Mouse (Mus musculus) cerebellum, adult 11-12 months (tissue): ENCODE results near the gene Dnajb14.
"Not testable (repeated sequence)": the region's sequence is repeated elsewhere in the genome, so short reads cannot be mapped to it uniquely, and the experiment has no call there.

Experiments used
- DNase-seq: peaks from one replicate; pipeline ENCODE4 v3.0.0; 2022

The Dnajb14 gene

DNA sequence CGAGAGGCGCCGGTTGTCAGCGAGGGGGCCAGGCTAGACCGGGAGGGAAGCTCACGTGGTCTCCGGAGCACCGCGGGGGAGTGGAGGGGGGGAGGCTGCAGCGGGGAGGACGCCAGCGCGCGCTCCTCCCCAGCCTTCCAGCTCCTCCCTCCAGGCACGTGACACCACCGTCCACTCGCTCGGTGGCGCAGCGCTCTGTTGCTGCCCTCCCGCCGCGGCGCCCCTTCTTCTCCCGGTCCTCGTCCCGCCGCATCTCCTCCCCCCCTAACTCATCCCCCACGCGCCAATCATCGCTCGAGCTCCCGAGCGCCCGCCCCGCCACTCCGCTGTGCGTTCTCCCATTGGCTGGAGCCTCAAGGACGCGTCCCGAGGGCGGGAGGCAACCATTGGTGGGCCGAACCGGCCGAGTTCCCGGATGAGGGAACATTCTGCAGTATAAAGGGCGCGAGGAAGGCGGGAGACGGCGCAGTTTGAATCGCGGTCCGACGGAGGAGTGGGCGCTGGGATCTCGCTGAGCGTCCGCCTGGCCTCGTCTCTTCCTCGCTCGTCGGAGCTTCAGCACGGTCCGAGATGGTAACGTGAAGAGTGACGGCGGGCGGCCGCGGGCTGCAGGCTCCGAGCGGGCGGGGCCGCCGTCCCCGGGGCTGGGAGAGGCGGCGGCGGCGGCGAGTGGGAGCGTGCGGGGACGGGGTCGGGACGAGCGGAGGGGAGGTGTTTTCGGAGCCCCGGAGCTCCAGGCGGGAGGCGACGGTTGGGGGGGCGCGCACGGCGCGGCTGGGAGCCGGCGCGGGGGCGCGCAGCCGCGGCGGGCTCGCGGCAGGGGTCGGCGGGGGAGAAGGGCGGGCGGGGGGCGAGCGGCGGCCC is 3.1 kb upstream of the Dnajb14 start, which contains the start of gene H2afz:
TSS of gene H2afz (plus strand) at position 364 of the 864 bp plus-strand sequence.
- peak; percentile 99 for DNase-seq

GRCm38 (mm10) chr3:137864988-137865982 is 2.2 kb upstream of the Dnajb14 start:
- peak; percentile 88 for DNase-seq

DNA sequence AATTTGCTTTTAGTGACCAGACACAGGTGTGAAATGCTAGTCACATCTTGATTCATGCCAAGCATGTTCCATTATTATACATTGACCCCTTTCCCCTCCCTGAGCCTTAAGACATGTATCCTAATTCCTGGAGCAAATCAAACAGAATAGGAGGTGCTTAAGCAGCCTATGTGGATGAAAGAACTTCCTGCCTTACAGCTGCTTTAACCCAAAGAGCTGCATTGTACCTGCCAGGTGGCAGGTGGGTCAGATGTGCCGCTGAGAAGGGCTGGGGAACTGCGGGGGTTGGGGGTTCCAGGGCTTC is 390 bp upstream of the Dnajb14 start:
- no peak for DNase-seq

GRCm38 (mm10) chr3:137868094-137868913 is 829 bp downstream of the Dnajb14 start:
- DNase-seq: no peak

- no peak for DNase-seq
These were observed 1.9 kb downstream of the Dnajb14 start for GRCm38 (mm10) chr3:137869395-137869794.

GRCm38 (mm10) chr3:137879313-137879712 is 11.8 kb downstream of the Dnajb14 start:
- DNase-seq: no peak

DNA sequence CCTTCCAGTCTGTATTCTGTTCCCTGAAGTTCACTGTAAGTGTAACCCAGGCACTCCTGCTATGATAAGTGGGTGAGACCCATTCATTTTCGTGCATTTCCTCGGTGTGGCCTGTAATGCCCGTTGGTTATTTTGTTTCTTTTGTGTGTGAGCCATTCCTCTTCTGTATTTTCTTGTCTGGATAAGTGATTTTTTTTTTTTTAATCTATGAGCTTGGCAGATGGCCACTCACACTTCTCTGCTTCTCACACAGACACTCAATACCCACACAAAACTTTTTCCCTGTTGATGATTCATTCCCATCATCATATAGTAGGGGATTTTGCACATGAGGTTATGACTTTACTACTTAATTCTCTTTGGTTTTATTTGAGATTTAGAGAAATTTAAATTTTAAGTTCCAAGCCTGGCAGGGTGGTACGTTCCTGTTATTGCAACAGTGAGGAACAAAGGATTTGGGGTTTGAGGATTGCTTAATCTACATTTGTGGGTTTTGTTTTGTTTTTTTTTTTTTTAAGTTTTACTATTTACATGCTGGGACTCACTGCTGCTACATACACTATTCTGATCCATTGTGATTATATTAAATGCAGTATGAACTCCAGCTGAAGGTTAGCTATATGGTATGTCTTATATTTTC is 12.8 kb downstream of the Dnajb14 start:
- DNase-seq: no peak

- no peak for DNase-seq
These were observed 13.6 kb downstream of the Dnajb14 start for GRCm38 (mm10) chr3:137881093-137881492.

GRCm38 (mm10) chr3:137887961-137888360 is 20.5 kb downstream of the Dnajb14 start:
- no peak for DNase-seq

DNA sequence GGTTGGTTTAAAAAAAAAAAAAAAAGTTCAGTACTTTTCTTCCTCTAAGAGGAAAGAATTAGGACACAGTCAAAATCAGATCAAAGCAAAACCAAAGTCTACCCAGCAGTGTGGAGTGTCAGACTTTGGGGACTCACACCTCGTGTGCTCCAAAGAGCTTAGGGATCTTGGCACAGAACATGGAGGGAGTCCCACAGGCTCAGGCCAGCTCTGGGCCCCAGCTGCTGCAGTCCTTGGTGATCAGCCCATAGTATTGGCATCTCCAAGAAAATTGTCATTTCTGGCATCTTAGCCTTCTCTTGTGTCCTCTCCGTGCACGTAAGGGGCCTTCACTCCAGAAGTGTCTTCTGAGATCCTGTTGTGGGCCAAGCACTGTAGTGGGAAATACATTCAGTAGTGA is 23.6 kb downstream of the Dnajb14 start:
- DNase-seq: no peak

DNA sequence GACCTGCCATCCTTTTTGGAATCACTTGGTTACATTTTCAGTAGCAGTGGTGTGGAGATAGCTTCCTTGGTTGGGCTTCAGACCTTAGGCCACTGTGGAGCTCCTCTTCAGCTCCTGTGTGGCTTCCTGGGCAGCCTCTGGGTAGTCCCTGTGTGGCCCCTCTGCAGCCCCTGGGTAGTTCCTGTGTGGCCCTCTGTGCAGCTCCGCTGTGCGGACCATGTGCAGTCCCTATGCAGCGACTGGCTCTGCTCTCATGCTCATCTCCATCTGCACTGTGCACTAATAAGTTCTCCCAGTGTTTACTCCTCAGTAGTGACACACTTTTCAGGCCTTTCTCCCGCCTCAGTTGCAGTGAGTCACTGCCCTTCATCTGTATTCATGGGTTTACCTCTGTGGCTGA is 24.6 kb downstream of the Dnajb14 start:
- DNase-seq: no peak

DNA sequence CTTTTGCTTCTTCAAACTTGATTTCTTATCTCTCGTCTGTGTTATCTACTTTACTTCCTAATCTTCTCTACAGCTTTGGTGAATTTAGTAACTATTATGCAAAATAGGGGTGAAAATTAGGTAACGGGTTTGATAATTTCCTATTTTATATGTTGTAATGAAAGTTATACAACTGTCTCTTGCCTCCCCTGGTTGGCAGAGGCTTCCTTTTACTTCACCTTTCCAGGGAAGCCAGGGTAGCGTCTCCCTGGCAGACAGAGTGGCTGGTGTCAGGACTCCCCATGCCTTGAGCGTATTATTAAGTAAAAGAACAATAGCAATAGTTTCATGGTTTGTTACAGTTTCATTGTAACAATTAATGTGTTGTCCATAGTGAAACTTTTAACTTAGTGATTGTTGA is 26.3 kb downstream of the Dnajb14 start:
- DNase-seq: no peak

GRCm38 (mm10) chr3:137895196-137895595 is 27.7 kb downstream of the Dnajb14 start:
- DNase-seq: no peak

DNA sequence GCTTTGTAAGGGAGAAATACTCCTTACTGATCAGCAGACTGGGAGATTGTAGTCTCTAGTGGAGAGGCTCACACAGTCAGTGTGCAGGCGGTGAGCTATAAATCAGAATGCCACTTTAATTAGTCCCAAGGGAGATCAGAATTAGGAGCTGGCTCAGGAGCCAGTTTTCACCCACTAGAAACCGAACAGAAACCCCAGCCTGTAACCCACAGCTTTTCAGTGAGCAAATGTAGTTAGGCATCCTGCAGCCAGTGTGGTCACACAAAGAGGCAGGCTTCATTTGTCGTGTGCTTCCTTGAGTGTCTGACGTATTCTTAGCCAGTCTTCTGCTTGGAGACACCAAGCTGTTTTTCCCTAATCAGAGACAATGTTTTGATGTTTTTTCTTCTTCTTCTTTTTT is 28.9 kb downstream of the Dnajb14 start:
- no peak for DNase-seq

- no peak for DNase-seq
These were observed 29.4 kb downstream of the Dnajb14 start for GRCm38 (mm10) chr3:137896867-137897266.

- DNase-seq: no peak
These were observed 30.2 kb downstream of the Dnajb14 start for GRCm38 (mm10) chr3:137897685-137898084.

- no peak for DNase-seq
These were observed 32.7 kb downstream of the Dnajb14 start for GRCm38 (mm10) chr3:137900149-137900548.

DNA sequence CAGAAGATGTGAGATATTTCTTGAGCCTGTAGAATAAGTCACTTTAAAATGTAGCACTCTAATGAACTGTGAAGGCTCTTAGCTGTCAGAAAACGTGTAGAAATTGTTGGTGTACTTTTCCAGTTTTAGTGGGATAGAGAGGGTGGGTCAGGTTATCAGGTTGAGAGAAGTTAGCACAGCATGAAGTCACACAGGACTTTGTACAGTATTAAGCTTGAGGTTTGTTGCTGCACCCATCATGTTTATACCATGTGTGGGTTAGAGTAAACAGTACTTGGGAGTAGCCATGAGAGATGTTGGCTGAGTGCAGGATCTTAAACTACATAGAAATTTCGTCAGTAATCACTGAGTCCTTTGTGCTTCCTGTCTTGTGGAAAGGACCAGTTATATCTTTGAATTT is 45.6 kb downstream of the Dnajb14 start:
- DNase-seq: no peak

- not testable (repeated sequence) for DNase-seq
These were observed 47.1 kb downstream of the Dnajb14 start for GRCm38 (mm10) chr3:137914567-137914966.

DNA sequence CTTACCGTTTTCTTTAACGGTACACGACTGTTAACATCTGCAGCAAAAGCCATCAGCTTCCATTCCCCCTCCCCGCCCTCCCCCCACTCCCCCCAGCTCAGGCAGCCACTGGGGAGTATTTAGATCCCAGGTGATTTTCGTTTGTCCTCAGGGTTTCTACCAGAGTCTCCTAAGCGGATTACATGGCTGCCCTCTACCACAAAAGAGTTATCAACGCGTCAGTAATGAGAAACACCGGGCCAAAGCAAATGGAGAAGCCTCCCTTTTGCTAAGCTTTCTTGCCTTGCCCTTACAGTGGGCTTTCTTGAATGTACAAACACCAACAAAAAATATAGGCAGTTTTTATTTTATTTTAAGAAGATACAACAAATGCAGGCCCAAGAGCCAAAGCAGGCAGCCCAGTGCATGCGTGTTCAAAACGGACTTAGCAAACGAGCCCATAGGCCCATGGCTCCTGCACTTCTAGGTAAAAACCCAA is 50.3 kb downstream of the Dnajb14 start:
- no peak for DNase-seq

DNA sequence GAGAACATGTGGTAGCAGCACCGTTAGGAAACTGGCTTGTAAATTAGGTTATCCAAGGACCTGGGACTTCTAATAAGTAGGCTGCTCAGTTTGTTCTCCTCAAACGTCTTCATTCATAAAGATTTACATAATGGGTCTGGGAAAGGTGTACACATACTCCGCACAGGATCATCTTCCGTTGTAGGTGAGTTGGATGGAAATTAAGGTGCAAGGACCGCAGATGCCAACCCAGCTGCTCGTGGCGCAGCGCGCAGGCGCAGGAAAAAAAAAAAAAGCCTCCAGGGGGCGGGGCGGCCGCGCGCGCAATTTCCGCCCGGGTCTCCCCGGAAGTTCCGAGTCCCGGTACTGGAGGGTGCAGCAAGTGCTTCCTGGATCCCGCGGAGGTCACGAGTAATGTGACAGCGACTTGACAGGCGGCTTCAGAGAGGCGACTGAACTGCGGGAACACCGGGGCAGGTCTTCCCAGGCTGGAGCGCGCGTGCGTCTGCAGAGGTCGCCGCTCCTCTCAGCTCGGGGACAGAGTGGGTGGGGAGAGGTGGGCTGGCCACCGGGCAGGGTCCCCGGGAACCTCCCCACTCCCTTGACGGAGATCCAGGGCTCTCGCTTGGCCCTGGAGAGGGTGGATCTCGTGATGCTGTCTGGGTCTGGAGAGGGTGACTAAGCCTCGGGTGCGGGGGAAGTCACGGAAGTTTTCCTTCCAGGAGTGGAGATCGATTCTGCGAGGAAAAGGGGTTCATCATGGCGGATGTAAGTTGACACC is 50.9 kb downstream of the Dnajb14 start, which contains the start of gene Lamtor3:
TSS of gene Lamtor3 (plus strand) at position 335 of the 760 bp plus-strand sequence.
- peak; percentile 89 for DNase-seq
